Mouse (Mus musculus): Measurements from ENCODE around the gene Usp22.
"Not testable (repeated sequence)": the region's sequence is repeated elsewhere in the genome, so short reads cannot be mapped to it uniquely, and the experiment has no call there.

Usp22 gene

DNA sequence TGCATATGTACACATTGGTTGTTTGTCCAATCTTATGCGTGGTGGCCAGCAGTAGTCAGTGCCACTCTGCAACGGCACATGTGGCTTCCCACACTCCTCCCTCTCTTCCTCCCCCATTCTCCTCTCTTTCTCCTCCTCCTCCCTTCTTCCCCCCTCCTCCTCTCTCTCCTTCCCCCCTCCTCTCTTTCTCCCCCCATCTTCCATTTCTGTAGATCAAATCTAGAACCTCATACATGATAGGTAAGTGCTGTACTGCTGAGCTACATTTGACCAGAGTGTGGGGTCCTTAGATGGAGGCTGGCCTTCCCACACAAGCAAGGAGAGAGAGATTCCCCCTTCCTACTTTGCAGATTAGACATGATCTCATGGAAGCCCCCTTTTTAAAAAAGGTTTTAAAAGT is 17.9 kb upstream of the Usp22 start:
- in situ Hi-C loops (cut with MboI, MseI): loop anchor here (5.0 kb wide), 1 partner anchor 215 kb away; no protein-coding TSS in a partner anchor

- in situ Hi-C loops (cut with MboI, MseI): loop anchor here (5.0 kb wide), 1 partner anchor 215 kb away; no protein-coding TSS in a partner anchor
Observed at GRCm38 (mm10) chr11:61192123-61192522, 17.3 kb upstream of the Usp22 start.

- in situ Hi-C loops (cut with MboI, MseI): loop anchor here (5.0 kb wide), 1 partner anchor 217 kb away; no protein-coding TSS in a partner anchor
Observed at GRCm38 (mm10) chr11:61190776-61191175, 15.9 kb upstream of the Usp22 start.

DNA sequence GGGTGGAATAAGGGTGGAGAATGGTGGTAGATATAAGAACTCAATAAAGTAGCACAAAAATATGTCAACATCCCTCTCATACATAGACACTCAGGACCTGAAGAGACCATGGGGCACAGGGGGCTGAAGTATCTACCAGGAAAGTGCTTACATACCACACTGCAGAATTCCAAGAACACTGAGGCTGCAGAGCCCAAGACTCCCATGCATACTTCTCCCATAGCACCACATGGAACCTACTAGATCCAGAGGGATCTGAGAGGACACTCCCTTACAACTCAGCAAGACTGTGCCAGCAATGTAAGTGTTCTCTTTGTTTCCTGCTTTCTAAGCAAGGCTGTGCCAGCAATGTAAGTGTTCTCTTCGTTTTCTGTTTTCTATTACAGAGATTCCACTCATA is 9.0 kb upstream of the Usp22 start:
- in situ Hi-C loops (cut with MboI, MseI): no loop called here

GRCm38 (mm10) chr11:61181624-61182023 is 6.8 kb upstream of the Usp22 start:
- in situ Hi-C loops (cut with MboI, MseI): no loop called here

DNA sequence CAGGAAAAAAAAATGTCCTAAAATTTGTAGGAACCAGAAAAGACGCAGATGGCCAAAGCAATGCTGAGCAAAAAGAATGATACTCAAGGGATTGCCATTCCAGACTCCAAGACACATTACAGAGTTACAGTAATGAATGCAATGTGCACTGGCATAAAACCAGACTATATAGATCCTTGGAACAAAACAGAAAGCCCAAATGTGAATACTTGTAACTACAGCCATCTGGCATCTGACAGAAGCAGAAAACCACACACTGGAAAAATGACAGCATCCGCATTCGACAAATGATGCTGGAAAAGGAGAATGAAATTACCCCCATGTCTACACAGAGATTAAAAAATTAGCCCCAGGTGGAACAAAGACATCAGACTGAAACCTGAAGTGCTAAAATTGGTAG is 5.5 kb upstream of the Usp22 start:
- in situ Hi-C loops (cut with MboI, MseI): no loop called here

GRCm38 (mm10) chr11:61176321-61176720 is 1.5 kb upstream of the Usp22 start:
- in situ Hi-C loops (cut with MboI, MseI): no loop called here

GRCm38 (mm10) chr11:61175778-61176177 is 923 bp upstream of the Usp22 start:
- in situ Hi-C loops (cut with MboI, MseI): no loop called here

DNA sequence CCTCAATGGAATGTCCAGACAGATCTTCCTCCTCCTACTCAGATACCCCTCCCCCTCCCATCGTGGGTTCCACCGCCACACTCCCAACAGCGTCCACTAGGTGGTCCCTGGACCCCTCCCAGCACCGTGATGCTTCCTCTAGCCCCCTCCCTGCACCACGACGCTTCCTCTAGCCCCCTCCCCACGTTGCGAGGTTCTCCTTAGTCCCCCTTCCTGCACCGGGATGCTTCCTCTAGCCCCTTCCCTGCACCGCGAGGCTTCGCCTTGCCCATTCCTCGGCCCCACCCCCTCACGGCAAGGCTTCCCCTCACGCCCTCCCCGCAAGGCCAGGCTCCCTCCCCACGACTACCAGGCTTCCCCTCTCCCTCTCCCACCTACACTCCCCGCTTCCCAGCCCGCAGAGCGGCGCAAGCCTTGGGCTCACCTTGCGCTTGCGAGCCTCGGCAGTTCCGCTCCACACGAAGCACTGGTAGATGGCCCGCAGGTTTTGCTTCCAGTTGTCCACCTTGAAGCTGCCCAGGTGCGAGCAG is 499 bp downstream of the Usp22 start:
- in situ Hi-C loops (cut with MboI, MseI): no loop called here

GRCm38 (mm10) chr11:61173477-61173876 is 1.4 kb downstream of the Usp22 start:
- in situ Hi-C loops (cut with MboI, MseI): not testable (repeated sequence)

DNA sequence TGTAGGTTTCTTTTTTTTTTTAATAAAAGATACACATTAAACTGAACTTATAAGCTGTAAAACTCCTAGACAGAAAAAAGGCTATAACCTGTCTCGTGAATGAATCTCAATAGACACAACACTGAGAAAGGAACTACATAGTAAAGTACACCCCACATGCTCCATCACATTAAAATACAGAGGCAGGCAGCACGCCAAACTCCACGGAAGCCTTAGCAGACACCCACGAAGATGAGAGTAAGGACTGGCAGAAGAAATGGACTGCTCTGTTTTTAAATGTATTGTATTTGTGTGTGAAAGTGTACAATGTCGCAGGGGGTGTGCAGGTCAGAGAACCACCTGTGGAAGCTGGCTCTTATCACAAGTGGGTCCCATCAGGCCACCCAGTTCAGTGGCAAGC is 4.7 kb downstream of the Usp22 start:
- in situ Hi-C loops (cut with MboI, MseI): no loop called here

- in situ Hi-C loops (cut with MboI, MseI): no loop called here
Observed at GRCm38 (mm10) chr11:61164881-61165280, 10.0 kb downstream of the Usp22 start.

DNA sequence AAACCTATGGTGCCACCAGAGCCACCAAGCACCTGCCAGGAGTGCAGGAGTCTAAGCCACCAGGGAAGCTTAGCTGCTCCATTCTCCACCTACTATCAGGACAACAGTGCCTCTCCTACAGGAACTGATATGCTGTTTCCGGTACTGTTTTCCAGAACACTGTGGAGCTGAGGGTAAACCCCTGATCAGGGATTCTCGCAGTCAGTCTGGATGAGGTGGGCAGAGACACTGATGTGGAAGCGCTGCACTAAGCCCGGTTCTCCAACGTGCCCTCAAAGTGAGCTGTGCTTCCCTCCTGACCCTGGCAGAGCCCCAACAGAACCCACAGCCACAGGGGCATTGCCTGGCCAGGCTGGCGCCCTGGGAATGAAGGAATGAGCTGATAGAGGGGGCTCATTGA is 10.5 kb downstream of the Usp22 start:
- in situ Hi-C loops (cut with MboI, MseI): no loop called here

- in situ Hi-C loops (cut with MboI, MseI): no loop called here
Observed at GRCm38 (mm10) chr11:61163341-61163740, 11.5 kb downstream of the Usp22 start.

- in situ Hi-C loops (cut with MboI, MseI): no loop called here
Observed at GRCm38 (mm10) chr11:61162776-61163175, 12.1 kb downstream of the Usp22 start.

DNA sequence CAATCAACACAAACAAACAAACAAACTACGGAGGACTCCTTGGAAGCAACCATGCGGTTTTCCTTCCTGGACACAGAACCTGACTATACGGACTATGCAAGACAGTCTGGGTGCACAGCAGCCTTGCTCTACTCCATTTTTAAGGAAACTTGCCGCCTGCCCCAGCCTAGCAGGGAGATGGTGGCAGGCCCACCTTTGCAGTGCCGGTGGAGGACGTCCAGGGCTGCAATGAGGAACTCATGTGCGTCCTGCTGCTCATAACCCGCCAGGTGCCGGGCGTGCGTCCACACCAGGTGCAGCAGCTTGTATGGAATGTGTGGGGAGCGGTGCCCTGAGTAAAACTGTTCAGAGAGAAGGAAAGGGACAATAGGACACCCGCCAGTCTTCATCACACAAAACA is 13.7 kb downstream of the Usp22 start:
- in situ Hi-C loops (cut with MboI, MseI): no loop called here

DNA sequence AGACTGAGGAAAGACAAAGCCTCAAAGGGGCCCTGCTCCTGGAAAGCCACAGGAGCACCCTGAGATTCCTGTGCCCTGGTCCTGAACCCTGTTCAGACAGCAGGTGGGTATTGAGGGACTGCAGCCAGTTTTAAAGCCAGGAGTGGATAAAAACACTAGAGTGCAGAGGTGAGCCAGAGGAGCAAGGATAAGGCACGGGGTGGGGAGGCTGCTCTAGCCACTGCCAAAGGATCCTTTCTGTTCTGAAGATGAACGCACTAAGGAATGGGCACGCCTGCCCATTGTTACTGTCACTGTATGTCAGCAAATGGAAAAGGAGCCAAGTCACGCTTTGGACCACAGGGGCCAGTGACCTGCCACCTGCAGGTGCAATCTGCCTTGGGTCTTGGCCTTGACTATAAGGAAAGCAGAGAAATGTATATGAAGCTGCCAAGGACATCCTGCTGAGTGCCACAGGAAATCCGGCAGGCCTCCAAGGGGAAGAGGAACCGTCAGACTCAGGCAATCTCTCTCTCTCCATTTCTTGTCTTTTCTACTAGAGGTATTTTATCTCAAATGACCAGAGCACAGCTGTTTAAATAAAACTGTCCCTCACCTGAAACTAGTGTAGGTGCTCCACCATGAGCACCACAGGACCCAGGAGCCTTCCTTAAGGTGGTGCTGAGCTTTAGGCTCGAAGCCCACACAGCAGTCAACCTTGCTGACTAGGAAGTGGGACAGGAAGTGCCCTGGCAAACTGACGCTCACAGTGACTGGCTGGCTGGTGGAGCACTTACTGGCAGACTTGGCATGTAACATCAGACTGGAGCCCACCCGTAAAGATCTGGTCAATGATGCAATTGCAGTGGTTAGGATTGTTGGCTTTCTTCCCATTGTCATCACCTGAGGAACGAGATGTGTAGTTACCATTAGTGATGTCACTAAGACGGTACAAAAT is 14.8 kb downstream of the Usp22 start:
- in situ Hi-C loops (cut with MboI, MseI): loop anchor here (5.0 to 10.0 kb wide), 2 partner anchors 218 to 335 kb away; no protein-coding TSS in a partner anchor

GRCm38 (mm10) chr11:61158141-61158540 is 16.7 kb downstream of the Usp22 start:
- in situ Hi-C loops (cut with MboI, MseI): loop anchor here (5.0 to 10.0 kb wide), 2 partner anchors 216 to 333 kb away; no protein-coding TSS in a partner anchor

DNA sequence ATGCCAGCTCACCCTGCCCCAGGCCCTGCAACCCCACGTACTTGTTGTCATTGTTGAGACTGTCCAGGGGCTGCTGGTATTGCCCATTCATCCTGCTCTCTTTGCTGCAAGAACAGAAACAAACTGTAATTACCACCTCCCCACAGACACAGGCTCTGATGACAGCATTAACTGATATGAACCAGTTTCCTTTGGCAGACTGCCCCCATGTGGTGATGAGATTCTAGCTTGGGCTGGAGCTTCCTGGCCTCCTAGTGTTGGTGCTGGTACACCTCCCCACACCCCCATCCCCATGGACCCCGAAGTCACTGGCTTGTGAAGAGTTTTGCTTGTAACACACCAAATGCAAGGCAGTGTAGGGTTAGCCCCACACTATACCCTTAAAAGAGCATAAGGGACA is 19.1 kb downstream of the Usp22 start:
- in situ Hi-C loops (cut with MboI, MseI): loop anchor here (5.0 to 10.0 kb wide), 2 partner anchors 213 to 331 kb away; no protein-coding TSS in a partner anchor

DNA sequence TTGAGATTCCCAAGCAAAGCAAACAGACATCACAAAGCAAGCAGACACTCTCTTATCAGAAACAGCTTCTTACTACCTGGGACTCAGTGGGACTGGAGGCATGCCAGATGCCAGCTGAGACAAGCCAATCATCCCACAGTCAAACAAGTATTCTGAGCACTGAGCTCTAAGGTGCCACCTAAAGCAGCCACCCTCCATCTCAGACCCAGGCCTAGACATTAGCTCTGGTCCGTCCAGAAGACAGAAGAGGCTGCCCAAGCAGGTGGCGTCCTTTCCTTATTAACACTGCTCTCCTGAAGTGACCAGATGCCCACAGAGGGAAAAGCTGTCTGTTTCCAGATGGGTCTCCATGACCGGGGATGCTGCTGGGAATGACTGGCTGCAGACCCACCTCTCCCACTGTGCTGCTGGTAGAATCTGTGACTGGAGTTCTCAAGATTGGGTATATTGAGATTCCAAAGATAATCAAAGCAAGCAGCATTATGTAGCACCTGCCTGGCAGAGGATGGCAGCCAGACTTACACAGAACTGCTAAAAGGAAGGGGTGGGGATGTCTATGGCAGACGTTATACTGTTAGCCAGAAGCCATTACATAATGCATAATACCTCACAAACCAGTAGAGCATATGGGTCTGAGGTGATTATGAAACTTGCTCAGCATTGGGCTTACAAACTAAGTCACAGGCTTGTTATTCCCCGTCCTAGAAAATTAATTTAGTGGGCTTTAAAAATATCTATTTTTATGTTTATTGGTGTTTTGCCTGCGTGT is 24.4 kb downstream of the Usp22 start:
- in situ Hi-C loops (cut with MboI, MseI): loop anchor here in 1 of 2 experiments (10.0 kb wide), 1 partner anchor 326 kb away; no protein-coding TSS in a partner anchor

- in situ Hi-C loops (cut with MboI, MseI): no loop called here
Observed at GRCm38 (mm10) chr11:61147300-61147683, 27.6 kb downstream of the Usp22 start.

Measured in T-helper 17 cell (primary cell).